Mouse (Mus musculus): ENCODE data around the gene Lcorl.
A peak's percentile ranks its signal among the peaks of the same experiment; 100 is the strongest.

Gene Lcorl

DNA sequence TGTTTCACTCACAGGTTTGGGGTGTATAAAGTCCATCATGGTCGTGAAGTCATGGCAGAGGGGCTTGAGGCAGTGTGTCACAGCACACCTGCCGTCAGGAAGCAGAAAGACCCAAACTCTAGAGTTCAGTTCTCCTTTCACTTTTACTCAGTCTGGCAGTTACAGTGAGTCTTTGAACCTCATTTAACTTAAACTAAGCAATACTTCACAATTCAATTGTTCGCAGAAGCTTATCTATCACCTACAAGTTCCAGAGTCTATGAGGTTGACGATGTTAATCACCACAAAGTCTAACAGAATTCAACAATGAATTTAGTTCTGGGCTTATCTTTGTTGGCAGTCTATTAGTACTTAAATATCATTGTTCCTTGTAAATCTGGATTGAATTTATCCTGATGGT is 45.9 kb downstream of the Lcorl start:
- DNase-seq (ENCODE audit: low read depth, low spot score) = peak; percentile 33
- no peaks in the 10 kb centered on the region for H3K36me3 ChIP-seq (ENCODE audit: control insufficient read depth, insufficient read depth, low read length, poor library complexity, severe bottlenecking)
- H3K27me3 ChIP-seq (ENCODE audit: control insufficient read depth, insufficient read depth, low read length, poor library complexity, severe bottlenecking) = no peaks in the 10 kb centered on the region

GRCm38 (mm10) chr5:45791864-45792263 is 65.6 kb downstream of the Lcorl start:
- no peak for DNase-seq (ENCODE audit: low read depth, low spot score)
- Histone ChIP-seq H3K36me3 (ENCODE audit: control insufficient read depth, insufficient read depth, low read length, poor library complexity, severe bottlenecking) (no peaks in the 10 kb centered on the region; the same call in 1 of the 2 replicates), H3K27me3 (ENCODE audit: control insufficient read depth, insufficient read depth, low read length, poor library complexity, severe bottlenecking) (no peaks in the 10 kb centered on the region)

DNA sequence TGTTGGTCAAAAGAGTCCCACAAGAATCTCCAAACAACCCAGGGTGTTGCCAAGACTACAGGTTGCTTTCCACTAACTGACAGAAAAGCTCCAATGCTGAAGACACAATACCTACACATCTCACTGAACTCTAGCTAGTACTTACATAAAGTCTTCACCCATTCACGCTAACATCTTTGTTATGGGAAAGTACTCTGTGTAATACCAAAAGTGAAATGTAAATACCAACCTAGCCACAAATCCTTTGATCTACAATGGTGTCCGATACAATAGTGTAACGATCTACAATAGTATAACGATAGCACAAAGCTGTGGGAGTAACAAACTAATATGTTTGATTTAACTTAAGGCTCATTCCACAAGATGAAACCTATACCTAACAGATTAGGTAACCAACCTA is 67.2 kb downstream of the Lcorl start:
- Histone ChIP-seq H3K27me3 (ENCODE audit: control insufficient read depth, insufficient read depth, low read length, poor library complexity, severe bottlenecking) (no peaks in the 10 kb centered on the region), H3K36me3 (ENCODE audit: control insufficient read depth, insufficient read depth, low read length, poor library complexity, severe bottlenecking) (no peaks in the 10 kb centered on the region; the same call in 1 of the 2 replicates)
- DNase-seq (ENCODE audit: low read depth, low spot score) = no peak

DNA sequence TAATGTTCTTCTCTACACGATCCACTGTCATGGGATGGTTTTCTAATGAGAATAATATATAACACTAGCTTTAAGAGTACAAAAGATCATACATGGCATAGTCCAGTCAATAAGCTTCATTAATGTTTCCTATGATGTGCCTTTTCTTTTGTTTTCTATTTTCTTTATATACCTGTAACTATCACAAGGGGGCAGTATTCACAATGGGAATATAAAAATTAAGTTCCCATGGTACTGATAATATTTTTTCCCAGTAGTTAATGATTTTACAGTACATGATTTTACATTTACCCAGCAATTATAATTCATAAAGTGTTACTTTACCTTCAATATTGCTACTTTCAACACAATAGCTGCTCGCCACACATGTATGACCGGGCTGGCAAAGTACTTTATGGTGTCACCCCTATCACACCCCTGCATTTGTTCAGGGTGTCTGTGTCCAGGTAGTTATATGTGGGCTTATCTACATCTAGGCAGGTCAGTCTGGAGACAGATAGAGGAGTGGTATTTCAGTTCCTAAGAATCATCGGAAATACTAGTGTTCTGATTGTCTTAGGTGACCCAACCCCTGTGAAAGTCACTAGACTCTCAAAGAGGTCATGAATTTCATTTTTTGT is 99.8 kb downstream of the Lcorl start:
- Histone ChIP-seq H3K36me3 (ENCODE audit: control insufficient read depth, insufficient read depth, low read length, poor library complexity, severe bottlenecking) (no peaks in the 10 kb centered on the region), H3K27me3 (ENCODE audit: control insufficient read depth, insufficient read depth, low read length, poor library complexity, severe bottlenecking) (no peaks in the 10 kb centered on the region)
- peak; percentile 36 for DNase-seq (ENCODE audit: low read depth, low spot score)

DNA sequence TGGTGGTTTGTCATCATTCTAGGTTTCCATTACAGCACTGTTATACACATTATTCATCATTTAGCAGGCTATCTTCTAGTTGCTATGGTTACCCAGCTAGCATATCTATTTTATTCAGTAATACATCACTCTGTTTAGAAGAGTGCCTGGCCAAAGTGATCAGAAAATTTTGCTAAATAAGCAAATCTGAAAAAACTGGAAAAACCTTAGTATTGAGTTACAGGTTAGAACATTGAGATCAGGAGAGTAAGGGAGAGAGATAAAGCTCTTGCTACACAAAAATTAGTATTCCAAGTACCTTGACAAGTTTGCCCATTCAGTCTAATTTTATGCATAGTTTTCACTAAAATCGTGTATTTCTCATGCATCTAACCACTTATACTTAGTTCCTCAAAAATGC is 119.5 kb downstream of the Lcorl start:
- Histone ChIP-seq H3K36me3 (ENCODE audit: control insufficient read depth, insufficient read depth, low read length, poor library complexity, severe bottlenecking) (peaks cover 3% of the 10 kb centered on the region; the same call in 1 of the 2 replicates), H3K27me3 (ENCODE audit: control insufficient read depth, insufficient read depth, low read length, poor library complexity, severe bottlenecking) (no peaks in the 10 kb centered on the region)
- no peak for DNase-seq (ENCODE audit: low read depth, low spot score)

DNA sequence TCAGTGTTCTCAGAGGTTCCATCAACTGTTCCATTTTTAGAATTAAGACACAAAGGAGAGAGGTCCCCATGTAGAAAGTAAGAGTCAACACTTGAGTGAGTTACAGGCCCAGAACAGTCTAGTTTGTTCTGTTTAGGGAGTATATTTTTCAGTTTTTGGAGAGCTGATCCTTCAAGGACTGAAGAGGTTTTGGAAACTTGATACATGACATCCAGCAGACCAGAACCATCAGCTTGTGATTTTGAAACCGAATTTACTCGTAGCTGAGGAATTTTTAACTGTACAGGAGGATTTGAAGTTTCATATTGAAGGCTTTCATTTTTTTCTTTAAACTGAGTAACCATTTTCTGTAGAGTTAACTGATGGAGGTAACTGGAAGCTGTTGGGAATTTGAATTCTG is 123.7 kb downstream of the Lcorl start:
- H3K36me3 ChIP-seq (ENCODE audit: control insufficient read depth, insufficient read depth, low read length, poor library complexity, severe bottlenecking) = peaks cover 1% of the 10 kb centered on the region; the same call in 1 of the 2 replicates
- no peaks in the 10 kb centered on the region for H3K27me3 ChIP-seq (ENCODE audit: control insufficient read depth, insufficient read depth, low read length, poor library complexity, severe bottlenecking)
- DNase-seq (ENCODE audit: low read depth, low spot score) = no peak

DNA sequence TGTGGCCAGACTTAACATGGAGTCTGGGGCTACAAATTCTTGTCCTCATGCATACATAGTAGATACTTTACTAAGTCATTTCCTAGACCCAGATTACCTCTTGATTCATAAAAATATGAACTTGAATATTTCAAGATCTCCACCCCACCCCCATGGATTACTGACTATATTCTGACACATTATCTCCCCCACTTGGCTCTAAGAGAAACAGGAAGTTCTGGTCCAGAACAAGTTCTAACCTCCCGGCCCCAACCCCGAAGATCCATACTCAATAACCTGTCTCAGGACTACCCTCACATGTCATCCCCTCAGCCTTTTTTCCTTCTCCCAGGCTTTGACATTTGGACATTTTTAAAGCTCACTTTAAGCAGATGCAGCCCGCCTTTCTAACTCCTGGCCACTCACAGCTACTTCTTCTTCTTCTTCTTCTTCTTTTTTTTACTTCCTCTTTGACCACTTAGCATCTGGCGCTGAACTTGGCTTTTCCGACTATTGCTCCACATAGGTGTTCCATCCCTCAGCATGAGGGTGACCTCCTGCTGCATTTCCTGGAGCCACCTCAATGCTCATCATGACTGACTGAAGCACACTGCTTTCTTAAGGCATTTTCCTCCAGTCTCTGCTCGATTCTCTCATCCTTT is 138.4 kb downstream of the Lcorl start:
- Histone ChIP-seq H3K27me3 (ENCODE audit: control insufficient read depth, insufficient read depth, low read length, poor library complexity, severe bottlenecking) (no peaks in the 10 kb centered on the region), H3K36me3 (ENCODE audit: control insufficient read depth, insufficient read depth, low read length, poor library complexity, severe bottlenecking) (no peaks in the 10 kb centered on the region)
- DNase-seq (ENCODE audit: low read depth, low spot score) = peak; percentile 19

DNA sequence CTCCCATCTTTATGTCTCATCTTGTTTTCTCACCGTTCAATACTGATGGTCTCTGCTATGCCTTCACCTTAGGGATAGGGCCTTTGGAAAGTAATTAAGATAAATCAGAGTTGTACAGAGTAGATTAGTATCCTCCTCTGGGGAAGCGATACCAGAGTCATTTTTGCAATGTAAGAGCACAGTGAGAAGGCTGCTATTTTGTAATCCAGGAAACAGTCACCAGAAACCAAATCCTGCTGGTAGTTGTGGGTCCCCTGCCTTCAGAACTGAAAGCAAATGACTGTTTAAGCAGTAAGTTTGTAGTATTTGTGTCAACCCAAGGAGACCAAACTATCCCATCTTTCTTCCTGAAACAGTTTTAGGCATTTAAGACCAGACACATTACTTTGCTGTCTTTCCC is 147.8 kb downstream of the Lcorl start:
- H3K27me3 ChIP-seq (ENCODE audit: control insufficient read depth, insufficient read depth, low read length, poor library complexity, severe bottlenecking) = no peaks in the 10 kb centered on the region

DNA sequence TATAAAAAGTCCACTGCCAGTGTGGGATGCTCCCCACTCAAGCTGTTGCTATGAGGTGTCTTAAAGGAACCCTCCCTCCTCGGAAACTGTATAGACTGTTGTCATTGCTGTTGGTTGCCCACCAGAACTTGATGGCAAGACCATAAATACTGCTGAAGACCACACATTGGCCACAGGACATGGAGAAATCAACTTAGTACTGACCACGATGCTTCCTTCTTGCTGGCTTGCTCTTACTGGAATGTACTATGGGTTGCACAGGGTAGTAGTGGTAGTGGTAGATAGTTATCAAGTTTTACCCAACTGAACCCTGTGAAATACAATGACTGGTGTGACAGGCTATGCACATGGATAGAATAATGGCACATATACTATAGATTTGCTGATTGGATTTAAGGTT is 150.6 kb downstream of the Lcorl start:
- Histone ChIP-seq H3K36me3 (ENCODE audit: control insufficient read depth, insufficient read depth, low read length, poor library complexity, severe bottlenecking) (no peaks in the 10 kb centered on the region), H3K27me3 (ENCODE audit: control insufficient read depth, insufficient read depth, low read length, poor library complexity, severe bottlenecking) (no peaks in the 10 kb centered on the region)
- no peak for DNase-seq (ENCODE audit: low read depth, low spot score)

More for the DNA sequence above, 147.8 kb downstream of the Lcorl start:
- no peaks in the 10 kb centered on the region for H3K36me3 ChIP-seq (ENCODE audit: control insufficient read depth, insufficient read depth, low read length, poor library complexity, severe bottlenecking)
- no peak for DNase-seq (ENCODE audit: low read depth, low spot score)

DNA sequence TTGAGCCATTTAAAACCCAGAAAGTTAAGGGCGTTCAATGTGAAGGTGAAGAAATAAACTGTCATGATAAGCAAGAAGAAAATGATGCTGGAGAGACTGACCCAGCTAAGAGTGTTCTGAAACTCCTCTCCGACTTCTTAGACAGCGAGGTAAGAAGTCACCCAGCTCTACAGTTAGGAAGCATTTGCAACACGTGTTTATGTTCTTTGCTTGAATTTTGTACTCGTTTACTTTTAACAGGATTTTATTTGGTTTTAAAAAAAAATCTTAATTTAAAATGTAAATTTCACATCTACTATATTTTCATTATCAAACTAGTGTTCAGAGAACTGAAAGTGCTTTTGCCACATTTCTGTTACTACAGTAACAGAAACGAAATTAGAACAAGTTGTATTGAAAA is 165.7 kb downstream of the Lcorl start:
- Histone ChIP-seq H3K36me3 (ENCODE audit: control insufficient read depth, insufficient read depth, low read length, poor library complexity, severe bottlenecking) (no peaks in the 10 kb centered on the region), H3K27me3 (ENCODE audit: control insufficient read depth, insufficient read depth, low read length, poor library complexity, severe bottlenecking) (no peaks in the 10 kb centered on the region)
- DNase-seq (ENCODE audit: low read depth, low spot score) = no peak

DNA sequence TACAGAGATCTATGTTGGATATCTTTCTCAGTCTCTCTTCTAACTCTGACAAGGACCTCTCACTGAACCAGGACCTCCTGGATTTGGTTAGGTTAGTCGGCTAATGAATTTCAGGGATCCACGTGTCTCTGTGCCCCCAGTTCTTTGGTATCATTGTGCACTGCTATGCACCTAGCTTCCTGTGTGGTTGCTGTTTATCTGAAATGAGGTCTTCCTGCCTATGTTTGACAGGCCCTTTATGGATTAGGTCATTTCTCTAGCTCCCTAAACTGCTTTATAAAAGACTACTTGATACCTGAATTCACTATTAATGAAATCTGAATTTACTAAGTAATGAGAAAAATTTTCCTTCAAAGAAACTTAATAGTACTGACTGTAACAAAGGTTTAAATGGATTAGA is 166.6 kb downstream of the Lcorl start:
- H3K27me3 ChIP-seq (ENCODE audit: control insufficient read depth, insufficient read depth, low read length, poor library complexity, severe bottlenecking) = no peaks in the 10 kb centered on the region
- no peak for DNase-seq (ENCODE audit: low read depth, low spot score)
- H3K36me3 ChIP-seq (ENCODE audit: control insufficient read depth, insufficient read depth, low read length, poor library complexity, severe bottlenecking) = no peaks in the 10 kb centered on the region

GRCm38 (mm10) chr5:45689152-45689551 is 168.3 kb downstream of the Lcorl start:
- no peak for DNase-seq (ENCODE audit: low read depth, low spot score)

GRCm38 (mm10) chr5:45686223-45686622 is 171.2 kb downstream of the Lcorl start:
- Histone ChIP-seq H3K27me3 (ENCODE audit: control insufficient read depth, insufficient read depth, low read length, poor library complexity, severe bottlenecking) (no peaks in the 10 kb centered on the region), H3K36me3 (ENCODE audit: control insufficient read depth, insufficient read depth, low read length, poor library complexity, severe bottlenecking) (no peaks in the 10 kb centered on the region)
- no peak for DNase-seq (ENCODE audit: low read depth, low spot score)

More at GRCm38 (mm10) chr5:45689152-45689551, 168.3 kb downstream of the Lcorl start:
- Histone ChIP-seq H3K36me3 (ENCODE audit: control insufficient read depth, insufficient read depth, low read length, poor library complexity, severe bottlenecking) (no peaks in the 10 kb centered on the region), H3K27me3 (ENCODE audit: control insufficient read depth, insufficient read depth, low read length, poor library complexity, severe bottlenecking) (no peaks in the 10 kb centered on the region)

DNA sequence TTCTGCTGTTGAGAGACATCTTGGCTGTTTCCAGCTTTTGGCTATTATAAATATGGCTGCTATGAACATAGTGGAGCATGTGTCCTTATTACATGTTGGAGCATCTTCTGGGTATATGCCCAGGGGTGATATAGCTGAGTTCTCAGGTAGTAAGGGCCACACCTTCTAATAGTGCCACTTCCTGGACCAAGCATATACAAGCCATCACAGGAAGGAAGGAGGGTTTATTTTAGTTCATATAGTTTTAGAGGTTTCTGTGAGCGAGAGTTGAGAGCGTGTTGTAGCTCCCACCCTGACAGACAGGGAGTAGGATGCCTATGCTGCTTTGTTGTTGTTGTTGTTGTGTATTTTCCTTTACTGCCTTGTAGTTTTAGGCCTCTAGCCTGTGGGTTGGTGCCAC is 172.2 kb downstream of the Lcorl start:
- no peak for DNase-seq (ENCODE audit: low read depth, low spot score)
- H3K27me3 ChIP-seq (ENCODE audit: control insufficient read depth, insufficient read depth, low read length, poor library complexity, severe bottlenecking) = no peaks in the 10 kb centered on the region
- H3K36me3 ChIP-seq (ENCODE audit: control insufficient read depth, insufficient read depth, low read length, poor library complexity, severe bottlenecking) = no peaks in the 10 kb centered on the region

GRCm38 (mm10) chr5:45683388-45683787 is 174.0 kb downstream of the Lcorl start:
- Histone ChIP-seq H3K27me3 (ENCODE audit: control insufficient read depth, insufficient read depth, low read length, poor library complexity, severe bottlenecking) (no peaks in the 10 kb centered on the region), H3K36me3 (ENCODE audit: control insufficient read depth, insufficient read depth, low read length, poor library complexity, severe bottlenecking) (no peaks in the 10 kb centered on the region)
- DNase-seq (ENCODE audit: low read depth, low spot score) = no peak

GRCm38 (mm10) chr5:45679955-45680354 is 177.5 kb downstream of the Lcorl start:
- no peaks in the 10 kb centered on the region for H3K27me3 ChIP-seq (ENCODE audit: control insufficient read depth, insufficient read depth, low read length, poor library complexity, severe bottlenecking)
- DNase-seq (ENCODE audit: low read depth, low spot score) = no peak
- H3K36me3 ChIP-seq (ENCODE audit: control insufficient read depth, insufficient read depth, low read length, poor library complexity, severe bottlenecking) = no peaks in the 10 kb centered on the region
